Comparison of ENCODE assay signal across 24 mouse cellular contexts in the genomic region with DNA sequence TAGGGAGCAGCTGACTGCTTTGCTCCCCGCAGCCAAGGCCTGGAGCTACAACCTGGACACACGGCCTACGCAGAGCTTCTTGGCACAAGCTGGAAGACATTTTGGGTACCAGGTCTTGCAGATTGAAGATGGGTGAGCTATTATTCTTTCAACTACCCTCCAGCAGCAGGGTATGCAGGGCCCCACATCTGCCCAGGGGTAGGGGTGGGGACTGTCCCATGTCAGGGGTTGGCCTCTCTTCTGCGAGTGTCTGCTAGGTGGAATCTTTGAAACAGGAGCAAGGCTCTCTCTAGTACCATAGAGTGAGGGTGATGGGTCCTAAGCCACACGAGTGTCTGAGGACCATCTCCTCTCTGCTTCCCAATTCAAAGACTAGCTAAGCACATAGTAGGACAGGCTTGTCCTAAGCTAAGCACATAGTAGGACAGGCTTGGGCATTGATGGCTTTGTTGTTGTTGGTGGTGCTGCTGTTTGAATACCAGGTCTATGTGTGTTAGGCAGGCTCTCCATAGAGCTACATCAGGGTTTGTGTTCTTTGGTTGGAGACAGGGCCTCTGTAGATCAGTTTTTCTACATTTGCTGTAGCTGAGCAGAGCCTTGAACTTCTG. TPM values are rescaled to one million over a fixed set of nuclear protein-coding genes. Genes with fewer than 3 reads are reported as not detected.
DNase-seq lines count a peak whose midpoint lies in the region; ATAC-seq and TF ChIP-seq lines count a peak whose summit lies in the region.
"Had no signal": no experiment of that assay in that cellular context is flagged by ENCODE, and none has a peak within 500 bp of the region (broad histone marks: within the 10 kb centered on the region; RNA-seq: fewer than 3 reads in every experiment).

No protein-coding gene starts in this region.

- H3K36me3 ChIP-seq in spleen, adult 2 months (ENCODE audit: control insufficient read depth, insufficient read depth, low read length): peaks cover 18% of the 10 kb centered on the region
- H3K36me3 ChIP-seq in forebrain, embryonic 14.5 days (ENCODE audit: control insufficient read depth, insufficient read depth, low read length): no peaks in the 10 kb centered on the region
- H3K36me3 ChIP-seq: embryonic facial prominence, embryonic 13.5 days; G1E; heart, embryonic 10.5 days; hindbrain, embryonic 12.5 days; midbrain, embryonic 10.5 days had no signal

- TF ChIP-seq CTCF in gastrocnemius, adult 2 months (IDR thresholded peaks at IDR 0.05): no peak
- TF ChIP-seq CTCF in spleen, adult 2 months (IDR thresholded peaks at IDR 0.05; ENCODE audit: extremely low read depth, insufficient read depth, insufficient read length, insufficient replicate concordance): no peak

- no peak overlapping the region for H3K4me2 ChIP-seq in forebrain, embryonic 14.5 days (ENCODE audit: low read length)
- H3K4me2 ChIP-seq: embryonic facial prominence, embryonic 13.5 days; forebrain, embryonic 13.5 days; hindbrain, embryonic 12.5 days; lung, embryonic 14.5 days had no signal

- intact Hi-C loops in gastrocnemius, adult 2 months (cut with DNase I): no loop called here
- intact Hi-C loops in gastrocnemius, postnatal 14 days (cut with DNase I; ENCODE audit: low total_unique reads): no loop called here

- ATAC-seq in erythroblast, adult 5-6 weeks (replicated peaks; ENCODE audit: low FRiP score, poor library complexity, severe bottlenecking): 0 out of 2 replicates have a peak, but pooled peaks have one; percentile 10
- no peak for ATAC-seq in forebrain, embryonic 14.5 days
- ATAC-seq: forebrain, embryonic 13.5 days; midbrain, embryonic 16.5 days had no signal

- H3K4me1 ChIP-seq in spleen, adult 2 months (ENCODE audit: control insufficient read depth, insufficient read depth, insufficient read length): peaks cover 3% of the 10 kb centered on the region; the same call in 1 of the 2 replicates
- H3K4me1 ChIP-seq in forebrain, embryonic 14.5 days (ENCODE audit: control insufficient read depth, insufficient read depth, low read length): no peaks in the 10 kb centered on the region
- H3K4me1 ChIP-seq: embryonic facial prominence, embryonic 13.5 days; forebrain, embryonic 13.5 days; hindbrain, embryonic 12.5 days; midbrain, embryonic 10.5 days had no signal

- H3K9ac ChIP-seq in forebrain, embryonic 14.5 days (ENCODE audit: low read length): no peak overlapping the region
- H3K9ac ChIP-seq: embryonic facial prominence, embryonic 13.5 days; forebrain, embryonic 13.5 days; hindbrain, embryonic 12.5 days; lung, embryonic 14.5 days had no signal

- TF ChIP-seq POLR2A in spleen, adult 2 months (IDR thresholded peaks at IDR 0.05; ENCODE audit: low read depth, low read length): no peak

- no peaks in the 10 kb centered on the region for H3K9me3 ChIP-seq in forebrain, embryonic 14.5 days (replicated peaks; ENCODE audit: control insufficient read depth, low read length)
- H3K9me3 ChIP-seq: embryonic facial prominence, embryonic 13.5 days; forebrain, embryonic 13.5 days; G1E; heart, embryonic 10.5 days; hindbrain, embryonic 12.5 days; midbrain, embryonic 10.5 days had no signal

- peak; percentile 7 for DNase-seq in gastrocnemius, adult 2 months
- DNase-seq in gastrocnemius, postnatal 14 days: no peak
- DNase-seq in spleen, adult 2 months (ENCODE audit: low read depth in 1 of 2, low spot score in 2 of 2): no peak
- DNase-seq in spleen, adult 18-20 months: no peak
- DNase-seq in naive thymus-derived CD4-positive, alpha-beta T cell, adult 2 months (ENCODE audit: low read depth): peak; percentile 38
- DNase-seq in cerebellum, postnatal 10 days: no peak
- DNase-seq in forebrain, embryonic 14.5 days (ENCODE audit: low spot score): no peak
- DNase-seq: adrenal gland, postnatal 14 days; cerebellum, adult 2 months; cerebellum, postnatal 36 days; embryo, embryonic 11 days; heart, postnatal 14 days; kidney, adult 18-20 months; lung, embryonic 14.5 days had no signal

- H3K4me3 ChIP-seq in gastrocnemius, adult 2 months: no peak overlapping the region
- peak overlapping the region; percentile 67 for H3K4me3 ChIP-seq in spleen, adult 2 months (ENCODE audit: extremely low read depth, insufficient read depth, insufficient read length)
- no peak overlapping the region for H3K4me3 ChIP-seq in forebrain, embryonic 14.5 days (ENCODE audit: low read depth, low read length)
- H3K4me3 ChIP-seq: embryonic facial prominence, embryonic 13.5 days; forebrain, embryonic 13.5 days; heart, embryonic 10.5 days; hindbrain, embryonic 12.5 days; left cerebral cortex, adult 2 months; midbrain, embryonic 10.5 days had no signal

- H3K27me3 ChIP-seq in spleen, adult 2 months (ENCODE audit: control insufficient read depth, insufficient read depth, low read length): no peaks in the 10 kb centered on the region
- no peaks in the 10 kb centered on the region for H3K27me3 ChIP-seq in forebrain, embryonic 14.5 days (replicated peaks; ENCODE audit: control insufficient read depth, insufficient read depth, low read length)
- H3K27me3 ChIP-seq: embryonic facial prominence, embryonic 13.5 days; forebrain, embryonic 13.5 days; hindbrain, embryonic 12.5 days had no signal

- no peak overlapping the region for H3K27ac ChIP-seq in gastrocnemius, adult 2 months
- H3K27ac ChIP-seq in spleen, adult 2 months (ENCODE audit: insufficient read depth, low read length): peak overlapping the region; percentile 92; the same call in 1 of the 2 replicates
- no peak overlapping the region for H3K27ac ChIP-seq in forebrain, embryonic 14.5 days (ENCODE audit: low read depth, low read length)
- H3K27ac ChIP-seq: embryonic facial prominence, embryonic 13.5 days; forebrain, embryonic 13.5 days; heart, embryonic 10.5 days; hindbrain, embryonic 12.5 days; kidney, postnatal 0 days; left cerebral cortex, adult 2 months; midbrain, embryonic 10.5 days had no signal

- 60% methylated on average over 5 of the region's 5 CpGs for WGBS in spleen, adult 2 months
- WGBS in forebrain, embryonic 14.5 days: 98% methylated on average over 5 of the region's 5 CpGs

RNA-seq across cellular contexts. Expression of gene Itgal, which starts 1.6 kb away (rescaled TPM):
- total RNA-seq in gastrocnemius, adult 2 months (2021): under 1 TPM; 0.15 to 0.25 TPM
- under 1 TPM; 0.42 to 0.62 TPM for total RNA-seq in gastrocnemius, postnatal 14 days (2021)
- 92.1 and 105 TPM in 2 replicates for polyA plus RNA-seq in spleen, adult 2 months (2012; rRNA removed)
- 29.0 and 34.4 TPM in 2 replicates for total RNA-seq in erythroblast, adult 5-6 weeks (2015; ENCODE audit: low replicate concordance)
- 4.0 and 10.4 TPM in 2 replicates for total RNA-seq in erythroblast, adult 5-6 weeks (2017; ENCODE audit: low replicate concordance)
- polyA plus RNA-seq in forebrain, embryonic 14.5 days (2014; fragmentation: Nextera tagmentation; extraction: Ambion mirVana): 0.17 and 0.23 TPM in 2 replicates

RNA-seq across cellular contexts. Expression of gene Sephs2, which starts 23.8 kb away (rescaled TPM):
- total RNA-seq in gastrocnemius, adult 2 months (2021): 10 to 100 TPM; 30.1 to 36.3 TPM
- 10 to 100 TPM; 19.3 to 23.1 TPM for total RNA-seq in gastrocnemius, postnatal 14 days (2021)
- 12.9 and 16.0 TPM in 2 replicates for polyA plus RNA-seq in spleen, adult 2 months (2012; rRNA removed)
- 15.6 and 18.8 TPM in 2 replicates for total RNA-seq in erythroblast, adult 5-6 weeks (2015; ENCODE audit: low replicate concordance)
- total RNA-seq in erythroblast, adult 5-6 weeks (2017; ENCODE audit: low replicate concordance): 20.2 and 34.8 TPM in 2 replicates
- polyA plus RNA-seq in forebrain, embryonic 14.5 days (2014; fragmentation: Nextera tagmentation; extraction: Ambion mirVana): 59.4 and 62.5 TPM in 2 replicates

RNA-seq across cellular contexts. Expression of gene Dctpp1, which starts 37.2 kb away (rescaled TPM):
- total RNA-seq in gastrocnemius, adult 2 months (2021): 10 to 100 TPM; 25.1 to 35.4 TPM
- 10 to 100 TPM; 24.7 to 27.0 TPM for total RNA-seq in gastrocnemius, postnatal 14 days (2021)
- polyA plus RNA-seq in spleen, adult 2 months (2012; rRNA removed): 30.8 and 37.5 TPM in 2 replicates
- total RNA-seq in erythroblast, adult 5-6 weeks (2015; ENCODE audit: low replicate concordance): 14.0 and 24.8 TPM in 2 replicates
- 2.0 and 8.6 TPM in 2 replicates for total RNA-seq in erythroblast, adult 5-6 weeks (2017; ENCODE audit: low replicate concordance)
- polyA plus RNA-seq in forebrain, embryonic 14.5 days (2014; fragmentation: Nextera tagmentation; extraction: Ambion mirVana): 169 and 219 TPM in 2 replicates

RNA-seq across cellular contexts. Expression of gene Zfp768, which starts 47.7 kb away (rescaled TPM):
- 10 to 100 TPM; 35.2 to 38.9 TPM for total RNA-seq in gastrocnemius, adult 2 months (2021)
- total RNA-seq in gastrocnemius, postnatal 14 days (2021): 10 to 100 TPM; 21.4 to 25.7 TPM
- polyA plus RNA-seq in spleen, adult 2 months (2012; rRNA removed): 7.8 and 12.1 TPM in 2 replicates
- total RNA-seq in erythroblast, adult 5-6 weeks (2015; ENCODE audit: low replicate concordance): 1.2 TPM in 1 of 2 replicates, not detected in the other
- 0.94 and 1.5 TPM in 2 replicates for total RNA-seq in erythroblast, adult 5-6 weeks (2017; ENCODE audit: low replicate concordance)
- 3.5 and 3.6 TPM in 2 replicates for polyA plus RNA-seq in forebrain, embryonic 14.5 days (2014; fragmentation: Nextera tagmentation; extraction: Ambion mirVana)

RNA-seq across cellular contexts. Expression of gene Zfp771, which starts 53.6 kb away (rescaled TPM):
- total RNA-seq in gastrocnemius, adult 2 months (2021): 10 to 100 TPM; 17.6 to 17.7 TPM
- 10 to 100 TPM; 18.0 to 21.6 TPM for total RNA-seq in gastrocnemius, postnatal 14 days (2021)
- polyA plus RNA-seq in spleen, adult 2 months (2012; rRNA removed): 35.6 and 68.3 TPM in 2 replicates
- 1.7 TPM in 1 of 2 replicates, not detected in the other for total RNA-seq in erythroblast, adult 5-6 weeks (2015; ENCODE audit: low replicate concordance)
- 0.70 TPM in 1 of 2 replicates, not detected in the other for total RNA-seq in erythroblast, adult 5-6 weeks (2017; ENCODE audit: low replicate concordance)
- 53.2 and 57.4 TPM in 2 replicates for polyA plus RNA-seq in forebrain, embryonic 14.5 days (2014; fragmentation: Nextera tagmentation; extraction: Ambion mirVana)

Comparison
In these comparisons a context has a peak if more than half of its experiments do, and no peak if none do; other contexts are left out.
1. DNase-seq: peak in gastrocnemius, adult 2 months (single experiment) and naive thymus-derived CD4-positive, alpha-beta T cell, adult 2 months (single experiment); none in gastrocnemius, postnatal 14 days (single experiment), spleen, adult 2 months (0 of 2), spleen, adult 18-20 months (0 of 2), cerebellum, postnatal 10 days (0 of 2) and forebrain, embryonic 14.5 days (single experiment).